Mouse (Mus musculus): ENCODE results near the gene Zdhhc6.

DNA sequence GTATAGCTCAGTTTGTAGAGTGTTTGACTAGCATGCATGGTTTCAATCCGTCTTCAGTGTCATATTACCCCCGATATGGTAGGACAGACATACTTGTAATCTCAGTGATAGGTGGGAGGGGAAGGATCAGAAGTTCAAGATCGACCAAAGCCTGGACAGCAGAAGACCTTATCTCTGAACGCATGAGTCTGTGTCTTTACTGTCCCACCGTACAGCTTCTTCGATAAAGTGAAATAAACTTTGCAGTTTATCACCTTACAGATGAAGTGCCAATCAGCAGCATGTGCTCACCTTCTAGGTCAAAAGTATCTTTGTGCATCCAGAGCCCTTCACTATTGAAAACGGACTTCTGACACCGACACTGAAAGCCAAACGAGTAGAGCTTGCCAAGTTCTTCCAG is 20.8 kb downstream of the Zdhhc6 start:
- no peak for TF ChIP-seq POLR2A (IDR thresholded peaks at IDR 0.05; ENCODE audit: borderline replicate concordance, extremely low read depth, low read depth, low read length)
- no peak for TF ChIP-seq CTCF (IDR thresholded peaks at IDR 0.05; ENCODE audit: insufficient read depth, low read length)

All from lung, adult 2 months (tissue).